In genomic region chr14:47877771-47878443, GRCm38 (mm10) we compare ENCODE assay signal across 23 mouse cellular contexts.
"Had no signal": no experiment of that assay in that cellular context is flagged by ENCODE, and none has a peak within 500 bp of the region (broad histone marks: within the 10 kb centered on the region; RNA-seq: fewer than 3 reads in every experiment).

No protein-coding gene starts in this region.

- H3K9me3 ChIP-seq: kidney, embryonic 15.5 days; limb, embryonic 10.5 days; liver, embryonic 12.5 days; liver, embryonic 15.5 days; neural tube, embryonic 12.5 days; neural tube, embryonic 15.5 days; stomach, embryonic 15.5 days had no signal

- H3K4me2 ChIP-seq: kidney, embryonic 15.5 days; limb, embryonic 13.5 days; liver, embryonic 12.5 days; liver, embryonic 15.5 days; lung, embryonic 14.5 days; midbrain, embryonic 11.5 days; neural tube, embryonic 12.5 days; neural tube, embryonic 15.5 days; stomach, embryonic 15.5 days had no signal

- H3K27ac ChIP-seq: kidney, embryonic 15.5 days; limb, embryonic 10.5 days; limb, embryonic 13.5 days; liver, embryonic 12.5 days; liver, embryonic 15.5 days; neural tube, embryonic 12.5 days; neural tube, embryonic 15.5 days; stomach, embryonic 15.5 days had no signal

- H3K27me3 ChIP-seq: kidney, embryonic 15.5 days; limb, embryonic 13.5 days; liver, embryonic 12.5 days; liver, embryonic 15.5 days; neural tube, embryonic 12.5 days; neural tube, embryonic 15.5 days; stomach, embryonic 15.5 days had no signal

- H3K36me3 ChIP-seq: kidney, embryonic 15.5 days; limb, embryonic 10.5 days; limb, embryonic 13.5 days; liver, embryonic 12.5 days; liver, embryonic 15.5 days; neural tube, embryonic 12.5 days; neural tube, embryonic 15.5 days; stomach, embryonic 15.5 days had no signal

- ATAC-seq: liver, embryonic 12.5 days had no signal

- H3K9ac ChIP-seq: kidney, embryonic 15.5 days; limb, embryonic 13.5 days; liver, embryonic 12.5 days; liver, embryonic 15.5 days; lung, embryonic 14.5 days; neural tube, embryonic 12.5 days; neural tube, embryonic 15.5 days; stomach, embryonic 15.5 days had no signal

- DNase-seq: kidney, adult 11 months; kidney, adult 8-10 months; kidney, postnatal 10 days; kidney, postnatal 36 days; liver; lung, embryonic 14.5 days; lung, postnatal 10 days; lung, postnatal 36 days; midbrain, embryonic 14.5 days; right cerebral cortex, adult 18-20 months; right cerebral cortex, postnatal 14 days; spleen, adult 18-20 months; thymus, adult 18-20 months; thymus, postnatal 36 days had no signal

- H3K4me1 ChIP-seq: kidney, embryonic 15.5 days; limb, embryonic 10.5 days; liver, embryonic 12.5 days; liver, embryonic 15.5 days; neural tube, embryonic 12.5 days; neural tube, embryonic 15.5 days; stomach, embryonic 15.5 days had no signal

- H3K4me3 ChIP-seq: kidney, embryonic 15.5 days; limb, embryonic 10.5 days; limb, embryonic 13.5 days; liver, embryonic 12.5 days; liver, embryonic 15.5 days; neural tube, embryonic 12.5 days; neural tube, embryonic 15.5 days; stomach, embryonic 15.5 days had no signal
